Mouse (Mus musculus): ENCODE measurements around the gene Gm3604.
"Not testable (repeated sequence)": the region's sequence is repeated elsewhere in the genome, so short reads cannot be mapped to it uniquely, and the experiment has no call there.

GRCm38 (mm10) chr13:62399206-62399605 lies 16.2 kb upstream of the Gm3604 start:
- not testable (repeated sequence) for TF ChIP-seq HCFC1 (IDR thresholded peaks at IDR 0.05; ENCODE audit: borderline replicate concordance, insufficient read depth, low read length); ZC3H11A (IDR thresholded peaks at IDR 0.05; ENCODE audit: borderline replicate concordance, low read depth, low read length); ZNF384 (IDR thresholded peaks at IDR 0.05; ENCODE audit: low read depth, low read length)
